Mouse (Mus musculus) lung, adult 18-20 months (tissue): ENCODE measurements at regions not wholly inside any gene's neighbourhood (a gene's known extent, or its start where the extent isn't known, plus 50 kb on each side); places are given as distances from the start of the nearest gene placed in this dataset.
A peak's percentile ranks its signal among the peaks of the same experiment; 100 is the strongest.

Experiments used
- DNase-seq, 2 experiments: peaks; one replicate each; pipeline ENCODE4 v3.0.0; 2022; ENCODE audit warnings: mixed read lengths in 2 of 2

DNA sequence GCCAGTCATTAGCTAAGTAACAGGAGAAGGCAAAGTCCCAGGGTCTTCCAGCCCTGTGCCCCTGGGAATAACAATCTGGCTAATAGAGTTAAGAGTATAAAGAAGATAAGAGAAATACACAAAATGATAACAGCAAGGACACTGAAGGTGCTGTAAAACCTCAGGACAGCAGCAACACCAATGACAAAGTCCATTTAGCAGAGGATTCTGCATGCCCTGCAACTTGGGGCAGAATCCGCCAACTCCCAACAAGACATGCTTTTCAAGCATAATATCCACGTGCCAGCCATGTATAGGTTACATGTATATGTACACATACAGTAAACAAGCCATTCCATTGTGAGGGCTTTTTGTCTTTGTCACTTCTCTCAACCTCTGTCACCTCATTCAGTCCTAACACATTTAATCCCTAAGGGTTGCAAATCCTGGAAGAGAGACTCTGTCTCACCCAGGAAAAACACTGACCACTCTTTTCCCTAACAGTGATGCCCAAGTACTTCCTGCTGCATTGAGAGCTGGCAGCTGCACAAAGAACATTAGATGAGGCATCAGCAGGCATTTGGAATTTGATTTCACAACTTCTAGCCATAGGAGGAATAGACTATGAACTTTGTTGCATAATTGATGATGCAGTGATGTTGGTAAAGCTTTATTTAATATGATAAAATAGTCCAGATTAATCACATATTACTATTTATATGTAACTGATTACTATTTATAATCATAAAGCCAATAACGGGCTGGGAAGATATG lies 105.8 kb upstream of the Slc4a7 start:
- DNase-seq, result no peak

DNA sequence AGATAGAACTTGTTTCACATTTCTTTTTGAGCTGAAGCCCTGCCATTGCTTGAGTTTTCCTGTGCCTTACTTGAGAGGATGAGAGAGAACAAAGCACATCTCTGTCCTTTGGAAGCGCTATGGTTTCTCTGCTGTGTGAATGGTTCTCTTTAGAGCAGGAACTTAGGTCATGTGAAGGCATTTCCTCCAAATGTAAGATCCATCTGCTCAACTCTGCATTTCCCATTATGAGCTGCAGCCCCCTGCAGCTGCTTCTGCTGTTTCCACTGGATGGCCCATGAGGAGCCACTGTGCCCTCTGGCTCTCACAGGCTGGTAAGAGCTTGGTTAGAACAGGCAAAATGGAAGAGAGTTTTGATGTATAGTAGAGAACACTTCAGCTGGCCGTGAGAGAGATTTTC lies 102.5 kb upstream of the Slc4a7 start:
- DNase-seq, result no peak

DNA sequence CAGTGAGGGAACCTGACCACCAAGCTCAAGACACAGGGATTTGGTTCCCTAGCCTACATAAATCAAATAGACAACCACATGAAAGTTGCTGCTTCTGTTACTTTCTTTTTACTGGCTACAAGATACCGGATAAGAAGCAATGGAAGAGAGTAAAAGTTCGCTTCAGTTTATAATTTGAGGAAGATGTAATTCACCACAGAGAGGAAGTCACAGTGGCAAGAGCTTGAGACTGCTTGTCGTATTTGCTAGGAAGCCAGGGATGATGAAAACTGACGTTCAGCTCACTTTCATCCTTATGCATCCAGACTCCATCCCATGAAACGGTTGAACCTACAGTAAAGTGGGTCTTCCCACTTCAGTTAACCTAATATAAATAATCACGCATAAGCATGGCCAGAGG lies 102.1 kb upstream of the Slc4a7 start:
- no peak for DNase-seq

DNA sequence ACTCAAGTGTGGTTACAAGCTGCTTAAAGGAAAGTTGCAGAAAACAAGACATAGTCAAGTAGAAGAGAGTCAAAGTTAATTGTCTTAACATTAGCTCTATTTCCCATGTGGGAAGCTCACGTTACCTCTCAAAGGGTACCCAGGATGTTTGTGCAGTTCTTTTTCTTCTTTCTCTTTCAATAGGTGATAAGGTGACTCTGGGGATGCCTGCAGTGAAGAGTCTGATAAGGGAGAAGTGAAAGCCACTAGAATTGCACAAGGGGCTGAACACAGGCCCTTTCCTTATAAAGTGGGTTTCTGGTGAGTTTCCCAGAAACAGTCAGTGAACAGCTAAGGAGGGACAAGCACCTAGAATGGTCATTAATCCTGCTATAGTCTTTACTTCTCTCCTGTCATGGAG lies 98.6 kb upstream of the Slc4a7 start:
- DNase-seq, result no peak

DNA sequence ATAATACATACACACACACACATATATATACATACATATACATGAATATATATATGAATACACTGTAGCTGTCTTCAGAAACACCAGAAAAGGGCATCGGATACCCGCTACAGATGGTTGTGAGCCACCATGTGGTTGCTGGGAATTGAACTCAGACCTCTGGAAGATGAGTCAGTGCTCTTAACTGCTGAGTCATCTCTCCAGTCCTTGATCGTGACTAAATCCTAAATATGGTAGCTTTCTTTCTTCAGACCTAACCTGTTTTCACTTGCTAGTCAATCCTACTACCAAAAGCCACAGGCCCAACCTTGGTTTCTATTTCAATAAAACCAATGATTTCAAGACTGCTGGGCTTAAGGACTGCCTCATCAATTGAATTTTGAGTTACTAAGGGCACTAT lies 95.0 kb upstream of the Slc4a7 start:
- no peak for DNase-seq

DNA sequence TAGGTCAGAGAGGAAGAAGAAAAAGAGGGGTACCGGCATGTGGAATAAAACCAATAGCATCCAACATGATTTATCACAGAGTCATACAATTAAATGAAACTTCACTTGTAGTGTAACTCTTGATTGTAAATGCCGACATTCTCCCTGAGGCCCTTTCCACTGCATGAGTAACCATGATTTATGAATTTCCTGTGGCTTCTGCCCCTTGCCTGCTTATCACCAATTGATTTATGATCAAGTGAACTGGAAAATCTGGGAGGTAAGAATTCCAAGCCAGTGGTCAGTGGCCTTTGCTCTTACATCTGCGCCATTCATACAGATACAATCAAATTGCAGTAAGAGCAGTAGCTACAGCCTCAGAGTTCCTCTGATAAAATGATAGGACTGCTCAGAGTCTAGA lies 89.8 kb upstream of the Slc4a7 start:
- DNase-seq, result no peak

DNA sequence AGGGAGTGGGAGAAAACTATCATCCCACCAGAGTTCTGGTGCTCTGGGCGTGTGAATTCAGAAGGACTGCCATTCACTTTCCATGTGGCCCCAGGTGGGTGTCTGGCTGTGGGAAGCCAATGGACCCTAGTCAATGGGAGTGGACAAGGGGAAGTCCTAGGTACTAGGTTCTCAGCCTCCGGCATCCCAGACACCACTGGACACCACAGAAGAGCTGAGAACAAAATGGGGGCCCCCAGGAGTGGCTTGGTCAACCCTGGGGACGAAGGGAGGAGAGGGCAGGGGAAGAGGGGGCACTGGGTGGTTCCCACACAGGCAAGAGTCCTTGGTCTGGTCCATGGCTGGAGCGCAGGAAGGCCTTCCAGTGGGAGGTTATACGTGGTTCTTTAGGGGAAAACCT lies 81.8 kb upstream of the Slc4a7 start:
- no peak for DNase-seq

DNA sequence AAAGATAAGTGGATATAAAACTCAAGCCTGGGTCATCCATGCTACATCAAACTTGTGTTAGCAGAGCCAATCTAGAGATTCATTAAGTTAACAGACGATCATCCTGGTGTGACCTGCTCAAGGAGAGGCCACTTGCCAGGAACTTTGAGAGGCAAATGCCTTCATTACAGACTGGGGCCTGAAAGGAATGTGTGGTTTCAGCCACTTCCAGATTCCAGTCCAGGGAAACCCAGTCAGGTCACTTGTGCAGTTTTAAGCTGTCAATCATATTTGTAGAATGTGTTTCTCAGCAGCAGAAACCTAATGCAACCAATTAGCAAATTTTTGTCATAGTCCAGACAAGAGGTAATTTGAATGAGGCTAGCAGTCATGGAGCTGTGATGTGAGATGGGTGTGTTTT lies 73.4 kb upstream of the Slc4a7 start:
- no peak for DNase-seq

DNA sequence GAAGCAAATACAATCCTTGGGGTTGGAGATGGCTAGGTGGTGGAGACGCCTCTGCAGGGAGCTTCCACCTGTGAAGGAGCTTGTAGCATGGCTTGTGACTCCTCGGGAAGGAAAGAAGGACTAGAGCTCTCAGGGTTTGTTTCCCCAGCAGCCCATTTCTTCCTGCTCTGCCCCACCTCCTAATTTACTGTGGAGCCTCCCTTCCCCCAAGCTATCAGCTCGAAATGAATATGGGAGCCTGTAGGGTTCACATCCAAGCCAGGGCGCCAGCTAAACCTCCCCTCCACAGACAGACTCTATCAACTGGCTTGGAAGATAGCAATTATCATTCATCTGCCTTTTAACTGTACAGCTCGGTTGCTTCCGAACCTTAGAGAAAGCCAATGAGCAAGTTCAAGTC lies 70.3 kb upstream of the Slc4a7 start:
- no peak for DNase-seq

DNA sequence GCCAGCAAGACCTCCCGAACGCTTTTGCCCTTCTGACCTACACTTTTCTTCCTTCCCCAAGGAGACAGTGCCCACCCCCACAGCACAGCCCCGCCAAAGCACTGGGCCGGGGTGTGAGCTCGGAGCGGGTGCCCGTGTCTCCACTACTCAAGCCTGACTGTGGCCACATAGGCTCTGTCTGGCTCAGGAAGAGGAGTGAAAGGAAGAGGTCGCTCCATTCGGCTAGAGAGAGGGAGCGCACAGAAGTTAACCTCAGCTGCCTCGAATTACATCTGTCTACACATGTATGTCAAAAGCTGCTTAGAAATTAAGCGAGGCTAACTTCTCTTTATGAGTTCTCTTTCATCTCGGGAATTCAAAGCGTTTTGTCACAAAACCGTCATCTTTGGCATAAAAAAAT lies 69.6 kb upstream of the Slc4a7 start:
- peak; percentile 15 to 19 for DNase-seq

DNA sequence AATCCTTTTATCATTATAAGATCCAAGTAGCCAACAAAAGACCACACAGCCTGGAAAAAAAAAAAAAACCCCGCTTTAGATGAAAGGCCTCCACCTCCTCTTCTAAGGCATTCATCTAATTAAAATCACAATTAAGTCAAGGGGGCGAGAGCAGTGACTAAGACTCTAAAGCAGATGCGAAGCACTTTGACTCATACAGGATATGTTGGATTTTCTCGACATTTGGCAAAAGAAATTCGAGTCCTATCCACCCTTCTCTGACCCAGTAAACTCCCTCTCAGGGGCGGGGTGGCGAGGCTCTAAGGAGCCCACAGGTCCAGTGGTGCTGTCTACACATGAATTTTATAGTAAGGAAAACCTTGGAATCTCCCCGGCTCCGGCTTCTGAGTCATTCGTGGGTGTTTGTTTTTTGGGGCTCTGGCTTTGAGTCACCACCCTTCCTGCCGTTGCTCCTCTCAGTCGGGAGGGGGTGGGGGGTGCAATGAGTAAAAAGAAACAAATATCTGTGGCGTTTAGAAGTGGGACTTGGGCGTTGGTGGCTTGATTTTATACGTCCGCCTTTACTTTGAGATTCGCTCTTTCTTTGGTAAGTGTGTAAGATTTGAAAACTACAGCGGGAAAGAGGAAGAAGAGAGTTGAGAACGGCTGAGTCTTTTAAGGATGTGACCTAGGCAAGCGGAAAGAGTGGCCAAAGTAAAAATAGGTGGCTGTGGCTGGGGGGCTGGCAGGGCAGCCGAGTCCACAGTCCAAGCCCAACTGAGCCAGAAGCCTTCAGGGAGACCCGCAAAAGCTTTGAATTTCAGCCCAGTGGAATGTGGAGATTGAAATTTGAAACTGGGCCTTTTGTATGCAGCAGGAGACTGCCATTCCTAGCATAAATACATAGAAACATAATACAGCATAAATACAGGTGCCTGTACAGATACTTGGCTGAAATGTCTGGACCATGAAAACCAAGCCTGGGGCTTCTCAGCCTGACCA lies 68.8 kb upstream of the Slc4a7 start:
- peak; percentile 65 to 72 for DNase-seq

DNA sequence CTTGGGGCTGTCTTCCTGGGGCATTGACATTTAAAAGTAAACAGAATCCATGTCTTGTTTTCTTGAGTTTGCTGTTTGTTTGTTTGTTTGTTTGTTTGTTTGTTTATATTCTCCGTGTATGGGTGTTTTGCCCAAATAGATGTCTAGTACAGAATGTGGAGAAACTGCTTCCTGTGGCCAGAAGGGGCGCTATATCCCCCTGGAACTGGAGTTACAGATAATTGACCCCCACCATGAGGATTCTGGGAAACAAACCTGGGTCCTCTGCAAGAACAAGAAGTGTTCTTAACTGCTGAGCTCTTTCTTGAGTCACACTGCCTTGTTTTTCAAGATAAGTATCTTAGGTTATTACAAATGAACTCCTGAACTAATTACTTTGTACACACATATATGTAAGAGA lies 68.1 kb upstream of the Slc4a7 start:
- no peak for DNase-seq

DNA sequence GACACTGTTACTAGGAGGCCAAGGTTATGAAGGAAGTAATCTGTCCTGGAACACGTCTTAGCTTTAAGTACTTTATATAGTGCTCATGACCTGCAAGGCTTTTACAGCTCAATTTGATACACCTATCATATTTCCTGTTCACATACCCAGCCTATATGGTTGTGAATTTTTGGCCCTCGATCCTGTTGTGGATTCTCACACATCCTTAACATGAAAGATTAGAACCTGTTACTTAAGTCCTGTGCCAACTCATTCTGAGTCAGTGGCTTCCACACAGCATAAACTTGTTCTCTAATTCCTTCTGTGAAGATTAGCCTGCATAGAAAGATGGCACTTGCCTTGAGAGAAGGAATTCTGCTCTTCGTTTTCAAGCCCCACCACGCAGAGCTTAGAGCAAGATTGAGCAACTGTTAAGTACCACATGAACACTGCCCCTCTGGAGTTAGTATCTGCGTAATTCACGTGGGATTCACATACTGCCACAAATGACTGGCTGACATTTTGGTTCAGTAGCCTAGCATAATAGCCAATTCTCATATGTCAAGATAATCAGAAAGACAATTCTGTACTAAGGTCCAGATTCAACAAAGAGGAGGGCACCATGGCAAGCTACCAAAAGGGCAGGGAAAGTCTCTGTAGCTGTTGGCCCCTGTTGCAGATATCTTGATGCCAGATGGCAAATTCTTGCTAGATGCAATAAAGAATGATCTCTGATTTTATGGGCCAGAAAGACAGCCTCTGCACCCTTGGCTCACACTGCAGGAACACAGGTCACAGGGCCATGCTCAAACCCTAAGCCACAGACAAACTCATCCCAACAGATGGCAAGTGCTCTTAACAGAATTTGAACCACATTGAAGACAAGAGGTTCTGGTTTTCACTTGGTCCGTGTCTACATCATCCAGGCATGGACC lies 62.7 kb upstream of the Slc4a7 start:
- no peak for DNase-seq

DNA sequence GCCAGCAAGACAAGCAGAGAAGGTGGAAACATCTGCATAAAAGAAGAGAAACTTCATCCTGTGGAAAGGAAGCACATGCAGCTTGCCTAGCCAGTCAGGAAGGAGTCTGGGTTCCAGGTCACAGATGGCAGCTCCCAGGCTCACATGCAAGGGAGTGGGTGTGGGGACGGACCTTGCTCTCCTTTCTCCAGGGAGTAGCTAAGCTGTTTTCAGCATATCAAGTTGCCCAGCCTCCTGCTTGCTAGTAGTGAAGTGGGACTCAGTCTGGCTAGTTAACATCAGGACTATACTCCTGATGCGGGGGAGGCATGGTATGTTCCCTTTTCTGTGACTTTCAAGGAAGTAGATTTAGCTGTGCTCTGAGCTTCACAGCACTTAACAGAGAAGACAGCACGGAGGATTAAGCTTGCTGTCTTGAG lies 62.0 kb upstream of the Slc4a7 start:
- no peak for DNase-seq

DNA sequence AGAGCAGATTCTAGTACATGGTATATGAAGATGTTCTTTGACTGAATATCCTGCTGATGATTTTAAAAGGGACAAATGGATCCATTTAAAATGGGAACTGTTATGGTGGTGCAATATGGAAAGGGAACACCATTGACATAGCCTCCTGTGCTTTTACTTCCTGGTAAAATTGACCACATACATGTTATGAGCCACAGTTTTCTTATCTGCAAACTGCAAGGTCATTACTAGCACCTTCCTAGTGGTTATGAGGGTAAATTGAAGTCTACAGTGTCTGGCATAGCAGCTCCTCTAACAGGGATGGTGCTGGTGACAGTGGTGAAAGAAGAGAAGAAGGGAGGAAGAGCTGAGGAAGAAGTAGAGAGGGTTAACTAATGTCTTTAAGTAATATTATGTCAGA lies 61.5 kb upstream of the Slc4a7 start:
- DNase-seq, result no peak

DNA sequence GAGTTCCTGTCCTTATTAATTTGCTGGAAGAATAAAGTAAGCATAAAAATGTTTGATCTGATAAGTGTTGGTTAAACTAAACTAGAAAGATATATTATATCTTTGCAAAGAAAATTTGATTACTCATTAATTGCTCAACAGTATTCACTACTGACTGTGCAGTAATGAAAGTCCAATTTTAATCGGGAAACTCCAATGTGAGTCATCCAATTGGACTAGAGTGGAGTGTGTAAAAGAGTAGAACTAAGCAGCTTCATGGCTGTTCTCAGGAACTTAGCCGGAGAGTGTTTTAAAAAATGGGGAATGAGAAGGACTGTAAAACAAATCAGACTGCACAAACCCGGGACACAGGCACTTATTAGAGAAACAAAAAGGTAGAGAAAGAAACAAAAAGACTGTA lies 58.5 kb upstream of the Slc4a7 start:
- DNase-seq, result no peak

DNA sequence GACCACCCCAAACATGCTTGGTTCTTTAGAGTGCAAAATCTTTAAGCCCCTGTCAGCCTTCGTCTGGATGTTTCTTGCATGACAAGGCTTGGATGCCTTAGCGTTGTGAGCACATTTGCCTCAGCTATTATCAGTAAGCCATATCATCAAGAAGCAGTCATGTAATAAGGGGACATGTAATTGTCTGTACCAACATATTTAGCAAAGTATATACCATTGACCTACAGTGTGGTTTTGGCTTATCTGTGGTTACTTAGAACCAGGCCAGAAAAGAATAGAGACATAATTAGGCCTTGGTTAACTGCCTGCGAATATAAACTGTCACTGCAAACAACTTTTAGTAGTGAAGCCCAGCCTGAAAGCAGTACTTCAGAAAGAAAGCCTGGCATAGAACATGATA lies 57.0 kb upstream of the Slc4a7 start:
- DNase-seq, result no peak
